Mouse (Mus musculus): ENCODE measurements at regions not wholly inside any gene's neighbourhood (a gene's known extent, or its start where the extent isn't known, plus 50 kb on each side); places are given as distances from the start of the nearest gene placed in this dataset.

DNA sequence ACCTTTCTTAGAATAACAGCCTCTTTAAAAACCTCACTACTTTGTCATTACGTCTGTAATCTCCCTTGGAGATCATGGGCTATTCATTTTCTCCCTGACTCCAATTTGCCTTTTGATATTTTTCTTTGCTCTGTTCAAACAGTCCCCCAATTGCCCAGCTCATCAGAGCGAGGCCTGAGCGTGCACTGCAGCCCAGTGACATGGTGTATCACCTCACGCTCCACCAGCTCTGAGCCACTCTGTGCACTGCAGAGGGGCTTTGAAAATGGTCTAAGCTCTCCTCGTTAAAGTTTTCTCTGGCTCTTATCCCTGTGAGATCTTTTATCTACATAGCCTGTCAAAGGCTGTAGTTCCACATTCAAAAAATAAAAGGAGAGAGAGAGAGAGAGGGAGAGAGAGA lies 152.1 kb downstream of the Srek1 start:
- TF ChIP-seq EP300 (IDR thresholded peaks at IDR 0.05; ENCODE audit: low read depth in 1 of 2, low read length in 2 of 2) (no peak), POLR2A (IDR thresholded peaks at IDR 0.05; ENCODE audit: control insufficient read depth in 1 of 2, insufficient read depth in 1 of 2, low read depth in 1 of 2, low read length in 2 of 2, poor library complexity in 1 of 2) (no peak), GATA1 (IDR thresholded peaks at IDR 0.05; ENCODE audit: low read depth, low read length) (no peak)
